Mouse (Mus musculus) myocyte (in vitro differentiated cells): Measurements from ENCODE around the gene Ass1. TPM values are rescaled to one million over a fixed set of nuclear protein-coding genes. Genes with fewer than 3 reads are reported as not detected.

Source experiments
- H3K27me3 ChIP-seq: one replicate; pipeline ENCODE4 v1.6.1; 2011; ENCODE audit not compliant: control insufficient read depth, insufficient read depth, insufficient read length
- H3K36me3 ChIP-seq: one replicate; pipeline ENCODE4 v1.6.1; 2011; ENCODE audit not compliant: control insufficient read depth, insufficient read depth
- H3K4me2 ChIP-seq: one replicate; pipeline ENCODE4 v1.6.1; 2011; ENCODE audit warnings: low read depth, control low read depth
- H3K4me3 ChIP-seq: one replicate; pipeline ENCODE4 v1.5.1; 2011; ENCODE audit warnings: mild to moderate bottlenecking, control low read depth, moderate library complexity
- H3K79me2 ChIP-seq: one replicate; pipeline ENCODE4 v1.6.1; 2011; ENCODE audit not compliant: control insufficient read depth, insufficient read depth
- H3ac ChIP-seq: one replicate; pipeline ENCODE4 v1.6.1; 2011; ENCODE audit not compliant: control insufficient read depth, insufficient read length
- CEBPB ChIP-seq: IDR thresholded peaks from 2 replicates; pipeline ENCODE4 v1.6.1; 2011; ENCODE audit warnings: mild to moderate bottlenecking, moderate library complexity; ENCODE audit not compliant: poor library complexity, insufficient read depth, severe bottlenecking
- E2F4 ChIP-seq: IDR thresholded peaks from one replicate; pipeline ENCODE4 v1.6.1; 2011; ENCODE audit warnings: mild to moderate bottlenecking, control low read depth, moderate library complexity; ENCODE audit not compliant: insufficient read depth
- MAX ChIP-seq: IDR thresholded peaks from one replicate; pipeline ENCODE4 v1.6.1; 2011; ENCODE audit warnings: low read depth, mild to moderate bottlenecking, control low read depth
- MYOD1 ChIP-seq, 3 experiments: IDR thresholded peaks; one replicate each; pipeline ENCODE4 v1.6.1; 2011; ENCODE audit warnings: control low read depth in 2 of 3, low read depth in 2 of 3, mild to moderate bottlenecking in 2 of 3, moderate library complexity in 1 of 3; ENCODE audit not compliant: insufficient read length in 2 of 3, control insufficient read depth in 1 of 3
- MYOG ChIP-seq, 3 experiments: IDR thresholded peaks; one replicate each; pipeline ENCODE4 v1.6.1; 2011; ENCODE audit warnings: control low read depth in 2 of 3, low read depth in 2 of 3, mild to moderate bottlenecking in 2 of 3; ENCODE audit not compliant: insufficient read length in 2 of 3, control insufficient read depth in 1 of 3, insufficient read depth in 1 of 3
- POLR2A ChIP-seq: IDR thresholded peaks from one replicate; pipeline ENCODE4 v1.6.1; 2011; ENCODE audit warnings: low read depth, mild to moderate bottlenecking, control low read depth, moderate library complexity; ENCODE audit not compliant: insufficient read length
- POLR2AphosphoS2 ChIP-seq: IDR thresholded peaks from one replicate; pipeline ENCODE4 v1.6.1; 2011; ENCODE audit warnings: low read depth, control low read depth; ENCODE audit not compliant: insufficient read length
- REST ChIP-seq: IDR thresholded peaks from one replicate; pipeline ENCODE4 v1.6.1; 2011; ENCODE audit warnings: mild to moderate bottlenecking, control low read depth, moderate library complexity; ENCODE audit not compliant: insufficient read depth, insufficient read length
- SRF ChIP-seq: IDR thresholded peaks from one replicate; pipeline ENCODE4 v1.6.1; 2011; ENCODE audit warnings: low read depth; ENCODE audit not compliant: control insufficient read depth, insufficient read length
- TCF12 ChIP-seq: IDR thresholded peaks from one replicate; pipeline ENCODE4 v1.6.1; 2011; ENCODE audit warnings: mild to moderate bottlenecking, control low read depth; ENCODE audit not compliant: poor library complexity, insufficient read depth, severe bottlenecking
- TCF3 ChIP-seq: IDR thresholded peaks from one replicate; pipeline ENCODE4 v1.6.1; 2011; ENCODE audit warnings: low read depth, control low read depth; ENCODE audit not compliant: insufficient read length
- USF1 ChIP-seq: IDR thresholded peaks from one replicate; pipeline ENCODE4 v1.6.1; 2011; ENCODE audit warnings: low read depth, mild to moderate bottlenecking, control low read depth, moderate library complexity
- polyA plus RNA-seq: library from polyadenylated mRNA; unstranded; fragments of >200 nt; fragmentation: generic; extraction: Trizol; gene quantifications from one replicate; pipeline ENCODE4 v1.2.1, GENCODE M21; 2012; ENCODE audit warnings: missing spikeins

Ass1 gene
- polyA plus RNA-seq, 1 experiment: 71.5 TPM

DNA sequence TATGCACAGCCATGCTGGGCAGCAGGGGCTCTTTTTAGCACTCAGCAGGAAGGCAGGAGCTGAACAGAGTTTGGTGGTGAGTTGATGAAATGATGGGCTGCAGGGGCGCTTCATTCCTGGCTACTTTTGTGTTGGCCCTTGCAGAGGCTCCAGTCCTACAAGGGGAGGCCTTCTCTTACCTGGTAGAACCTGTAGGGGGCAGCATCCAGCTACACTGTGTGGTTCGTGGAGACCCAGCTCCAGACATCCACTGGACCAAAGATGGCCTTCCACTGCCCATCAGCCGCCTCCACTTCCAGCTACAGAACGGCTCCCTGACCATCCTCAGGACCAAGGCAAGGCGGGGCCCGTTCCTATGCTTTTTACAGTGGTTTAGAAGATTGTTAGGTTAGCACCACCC lies 34.4 kb upstream of the Ass1 start:
- no peak overlapping the region for H3K4me3 ChIP-seq
- no peaks in the 10 kb centered on the region for H3K36me3 ChIP-seq
- H3K4me2 ChIP-seq: no peak overlapping the region
- no peaks in the 10 kb centered on the region for H3K79me2 ChIP-seq
- H3ac ChIP-seq: no peak overlapping the region
- peaks cover 39% of the 10 kb centered on the region for H3K27me3 ChIP-seq
- TF ChIP-seq POLR2A: no peak
- TF ChIP-seq TCF3: no peak

DNA sequence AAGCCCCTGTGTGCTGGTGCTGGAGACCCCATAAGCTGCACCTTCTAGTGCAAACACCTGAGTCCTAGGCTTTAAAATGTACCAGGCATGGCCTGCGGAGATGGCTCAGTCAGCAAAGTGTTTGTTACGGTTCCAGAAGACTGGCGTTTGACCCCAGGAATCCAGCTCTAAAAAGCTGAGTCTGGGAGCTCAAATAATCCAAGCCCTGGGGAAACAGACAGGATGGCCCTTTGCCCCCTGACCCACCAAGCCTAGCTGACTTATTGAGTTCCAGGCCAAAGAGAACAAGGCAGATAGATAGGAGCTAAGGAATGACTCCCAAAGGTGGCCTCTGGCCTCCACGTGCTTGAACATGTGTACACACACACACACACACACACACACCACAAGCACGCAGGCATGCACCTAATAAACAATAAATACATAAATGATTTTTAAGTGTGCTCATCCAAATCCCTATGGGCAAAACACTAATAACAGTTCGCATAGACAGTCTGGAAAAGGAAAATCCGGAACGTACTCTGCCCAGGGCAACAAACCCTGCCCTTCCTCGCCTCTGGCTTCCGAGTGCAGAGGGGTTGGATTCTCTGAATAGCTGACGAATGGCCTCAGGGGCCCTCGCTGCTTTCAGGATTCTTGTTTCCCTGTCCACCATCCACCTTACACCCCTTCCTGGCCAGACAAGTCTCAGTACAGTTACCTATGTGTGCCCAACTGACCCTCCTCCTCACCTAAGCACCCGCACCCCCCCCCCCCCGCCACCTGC lies 32.3 kb upstream of the Ass1 start:
- no peak overlapping the region for H3K4me2 ChIP-seq

GRCm38 (mm10) chr2:31439576-31439975 lies 30.4 kb upstream of the Ass1 start:
- Histone ChIP-seq H3K79me2 (no peaks in the 10 kb centered on the region), H3ac (no peak overlapping the region), H3K36me3 (no peaks in the 10 kb centered on the region), H3K4me2 (no peak overlapping the region), H3K27me3 (peaks cover 2% of the 10 kb centered on the region), H3K4me3 (no peak overlapping the region)
- TF ChIP-seq CEBPB: no peak

More for the DNA sequence above, 32.3 kb upstream of the Ass1 start:
- no peak for TF ChIP-seq REST
- TF ChIP-seq POLR2AphosphoS2: no peak
- TF ChIP-seq CEBPB: no peak
- TF ChIP-seq SRF: no peak
- TF ChIP-seq POLR2A: no peak
- TF ChIP-seq MYOD1 (IDR thresholded peaks at IDR 0.05; ENCODE audit: control insufficient read depth in 1 of 3, insufficient read length in 2 of 3, low read depth in 2 of 3): no peak
- no peak for TF ChIP-seq USF1
- no peak for TF ChIP-seq TCF3
- TF ChIP-seq E2F4: no peak
- no peak for TF ChIP-seq MYOG (IDR thresholded peaks at IDR 0.05; ENCODE audit: control insufficient read depth in 1 of 3, insufficient read depth in 1 of 3, insufficient read length in 2 of 3, low read depth in 2 of 3)
- no peak for TF ChIP-seq MAX
- TF ChIP-seq TCF12: no peak
- no peaks in the 10 kb centered on the region for H3K79me2 ChIP-seq
- H3K4me3 ChIP-seq: no peak overlapping the region
- H3K36me3 ChIP-seq: no peaks in the 10 kb centered on the region
- H3ac ChIP-seq: no peak overlapping the region
- peaks cover 18% of the 10 kb centered on the region for H3K27me3 ChIP-seq

GRCm38 (mm10) chr2:31442480-31443160 lies 27.4 kb upstream of the Ass1 start:
- Histone ChIP-seq H3K27me3 (no peaks in the 10 kb centered on the region), H3K4me3 (no peak overlapping the region), H3ac (peak overlapping the region; percentile 7), H3K4me2 (peak overlapping the region; percentile 69), H3K79me2 (no peaks in the 10 kb centered on the region), H3K36me3 (no peaks in the 10 kb centered on the region)
- peak in 1 of 3 experiments; percentile 2 for TF ChIP-seq MYOD1 (IDR thresholded peaks at IDR 0.05; ENCODE audit: control insufficient read depth in 1 of 3, insufficient read length in 2 of 3, low read depth in 2 of 3)
- no peak for TF ChIP-seq SRF
- peak; percentile 38 for TF ChIP-seq POLR2A
- peak in 1 of 3 experiments; percentile 63 for TF ChIP-seq MYOG (IDR thresholded peaks at IDR 0.05; ENCODE audit: control insufficient read depth in 1 of 3, insufficient read depth in 1 of 3, insufficient read length in 2 of 3, low read depth in 2 of 3)

DNA sequence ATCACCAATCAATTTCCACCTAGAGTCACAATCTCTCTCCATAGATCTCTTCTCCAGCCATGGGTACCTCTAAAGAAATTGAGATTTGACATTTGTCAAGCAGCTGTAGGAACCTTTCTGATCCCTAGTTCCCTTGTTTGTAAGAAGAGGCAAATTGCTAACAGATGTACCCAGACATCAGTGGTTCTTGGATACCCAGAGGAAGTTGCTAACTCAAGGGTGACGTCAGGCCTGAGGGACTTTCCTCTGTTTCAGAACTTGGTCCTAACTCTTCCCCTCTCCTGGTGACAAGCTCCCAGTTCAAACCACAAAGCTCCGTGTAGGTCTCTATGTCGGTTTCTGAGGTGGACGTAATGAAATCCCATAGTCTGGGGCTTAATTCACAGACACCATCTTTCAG lies 24.0 kb upstream of the Ass1 start:
- no peak for TF ChIP-seq MYOD1 (IDR thresholded peaks at IDR 0.05; ENCODE audit: control insufficient read depth in 1 of 3, insufficient read length in 2 of 3, low read depth in 2 of 3)
- no peak for TF ChIP-seq REST
- TF ChIP-seq TCF12: no peak
- no peak for TF ChIP-seq MAX
- no peak for TF ChIP-seq CEBPB
- no peak for TF ChIP-seq E2F4
- no peak for TF ChIP-seq POLR2A
- TF ChIP-seq USF1: no peak
- TF ChIP-seq SRF: no peak
- no peak for TF ChIP-seq TCF3
- TF ChIP-seq MYOG (IDR thresholded peaks at IDR 0.05; ENCODE audit: control insufficient read depth in 1 of 3, insufficient read depth in 1 of 3, insufficient read length in 2 of 3, low read depth in 2 of 3): no peak
- TF ChIP-seq POLR2AphosphoS2: no peak
- H3K4me3 ChIP-seq: no peak overlapping the region
- H3ac ChIP-seq: no peak overlapping the region
- no peak overlapping the region for H3K4me2 ChIP-seq
- no peaks in the 10 kb centered on the region for H3K36me3 ChIP-seq
- no peaks in the 10 kb centered on the region for H3K27me3 ChIP-seq
- H3K79me2 ChIP-seq: no peaks in the 10 kb centered on the region
